Mouse (Mus musculus) embryonic stem cell, embryonic (primary cell): ENCODE results near the gene Gimap5.

Experiments used
- CTCF ChIA-PET, 4 experiments: fragments of 300-600 bp in 2 of 4; fragments of 350-600 bp in 2 of 4; sonication (Branson Sonifier 250); formaldehyde crosslinking; loops; one replicate each; lab custom pipeline; 2022; ENCODE audit warnings: inconsistent platforms in 2 of 4; lab: Charles Lee
- POLR2A ChIA-PET, 4 experiments: fragments of 300-600 bp in 2 of 4; fragments of 350-600 bp in 2 of 4; sonication (Branson Sonifier 250); formaldehyde crosslinking; loops; one replicate each; lab custom pipeline; 2022; ENCODE audit warnings: antibody characterized with exemption in 4 of 4, inconsistent platforms in 1 of 4; lab: Charles Lee

The Gimap5 gene

GRCm38 (mm10) chr6:48733660-48734059, 12.3 kb upstream of the Gimap5 start:
- ChIA-PET CTCF (interaction anchor here in 3 of 4 experiments (0.9 to 2.9 kb wide), 3 partner anchors 13 to 81 kb away, joined by 3 to 10 read pairs (median 4); partner anchors contain the start of gene Gimap5 (in 1 of the 3)), POLR2A (no interaction called here)

- CTCF ChIA-PET: interaction anchor here in 3 of 4 experiments (0.5 to 1.7 kb wide), 3 partner anchors 9 to 190 kb away, joined by 3 to 5 read pairs (median 3); partner anchors contain the start of genes Gimap3 (in 1 of the 3) and Gimap5 (in 1 of the 3)
- POLR2A ChIA-PET: no interaction called here
Observed at GRCm38 (mm10) chr6:48737053-48737452, 8.9 kb upstream of the Gimap5 start.

GRCm38 (mm10) chr6:48737688-48738087, 8.3 kb upstream of the Gimap5 start:
- ChIA-PET POLR2A (no interaction called here), CTCF (interaction anchor here in 1 of 4 experiments (1.1 kb wide), 1 partner anchor 9 kb away, joined by 3 read pairs; the partner anchor contains the start of gene Gimap5)

- ChIA-PET CTCF (interaction anchor here in 1 of 4 experiments (0.6 kb wide), 2 partner anchors 117 to 184 kb away, joined by 5 to 15 read pairs; no protein-coding TSS in a partner anchor), POLR2A (interaction anchor here in 1 of 4 experiments (0.6 kb wide), 1 partner anchor 121 kb away, joined by 3 read pairs; no protein-coding TSS in a partner anchor)
Observed at GRCm38 (mm10) chr6:48738961-48739779, 6.8 kb upstream of the Gimap5 start, which contains the start of gene Gimap1. Gene Gimap1, plus strand, starts transcription at chr6:48739054.

- POLR2A ChIA-PET: interaction anchor here in 1 of 4 experiments (0.6 kb wide), 1 partner anchor 121 kb away, joined by 3 read pairs; no protein-coding TSS in a partner anchor
- CTCF ChIA-PET: interaction anchor here in 1 of 4 experiments (0.6 kb wide), 1 partner anchor 117 kb away, joined by 5 read pairs; no protein-coding TSS in a partner anchor
Observed at GRCm38 (mm10) chr6:48739780-48740055, 6.3 kb upstream of the Gimap5 start.

GRCm38 (mm10) chr6:48740501-48741169, 5.4 kb upstream of the Gimap5 start:
- ChIA-PET CTCF (interaction anchor here (0.5 to 1.7 kb wide), 5 partner anchors 74 to 301 kb away, joined by 3 to 8 read pairs (median 5); partner anchors contain the start of gene Gimap8 (in 1 of the 4)), POLR2A (interaction anchor here in 3 of 4 experiments (0.6 to 1.4 kb wide), 6 partner anchors 8 to 627 kb away, joined by 3 to 4 read pairs (median 3); partner anchors contain the start of gene Fam221a (in 1 of the 3))

- CTCF ChIA-PET: interaction anchor here (0.5 to 1.7 kb wide), 7 partner anchors 9 to 300 kb away, joined by 3 to 6 read pairs (median 5); partner anchors contain the start of gene Gimap8 (in 1 of the 4)
- POLR2A ChIA-PET: interaction anchor here in 3 of 4 experiments (0.6 to 1.4 kb wide), 8 partner anchors 9 to 626 kb away, joined by 3 to 4 read pairs (median 3); partner anchors contain the start of genes Fam221a (in 1 of the 3) and Gimap3 (in 1 of the 3)
Observed at GRCm38 (mm10) chr6:48741273-48741672, 4.7 kb upstream of the Gimap5 start.

- POLR2A ChIA-PET: interaction anchor here in 2 of 4 experiments (0.9 to 1.4 kb wide), 5 partner anchors 9 to 29 kb away, joined by 3 to 4 read pairs (median 3); partner anchors contain the start of gene Gimap3 (in 1 of the 2)
- CTCF ChIA-PET: interaction anchor here (0.5 to 1.7 kb wide), 8 partner anchors 9 to 195 kb away, joined by 3 to 6 read pairs (median 4); partner anchors contain the start of genes Gimap3 (in 1 of the 4) and Gimap8 (in 1 of the 4)
Observed at GRCm38 (mm10) chr6:48741711-48742206, 4.2 kb upstream of the Gimap5 start.

GRCm38 (mm10) chr6:48742422-48743351, 3.3 kb upstream of the Gimap5 start:
- ChIA-PET POLR2A (interaction anchor here in 2 of 4 experiments (0.6 to 1.4 kb wide), 7 partner anchors 16 to 468 kb away, joined by 3 read pairs; partner anchors contain the start of gene Gimap3 (in 1 of the 2)), CTCF (interaction anchor here in 3 of 4 experiments (0.5 to 1.7 kb wide), 9 partner anchors 9 to 715 kb away, joined by 3 to 6 read pairs (median 4); partner anchors contain the start of genes Gimap3 (in 1 of the 3) and Gimap8 (in 1 of the 3))

GRCm38 (mm10) chr6:48745490-48745889, 507 bp upstream of the Gimap5 start:
- ChIA-PET POLR2A (interaction anchor here in 2 of 4 experiments (0.7 to 1.0 kb wide), 4 partner anchors 17 to 164 kb away, joined by 3 to 4 read pairs (median 4); no protein-coding TSS in a partner anchor), CTCF (interaction anchor here (0.6 to 2.3 kb wide), 6 partner anchors 15 to 1304 kb away, joined by 3 to 10 read pairs (median 4); no protein-coding TSS in a partner anchor)

GRCm38 (mm10) chr6:48747091-48747966, 1.3 kb downstream of the Gimap5 start:
- POLR2A ChIA-PET: no interaction called here
- CTCF ChIA-PET: interaction anchor here (0.6 to 2.3 kb wide), 11 partner anchors 10 to 645 kb away, joined by 3 to 10 read pairs (median 4); partner anchors contain the start of gene Gimap3 (in 1 of the 4)

- CTCF ChIA-PET: interaction anchor here in 3 of 4 experiments (0.6 to 1.8 kb wide), 3 partner anchors 54 to 117 kb away, joined by 3 to 7 read pairs (median 7); partner anchors contain the start of gene Gimap8 (in 1 of the 3)
- POLR2A ChIA-PET: interaction anchor here in 1 of 4 experiments (0.6 to 0.8 kb wide), 2 partner anchors 10 to 170 kb away, joined by 4 to 6 read pairs; partner anchors contain the start of genes Gm44965 and Repin1
Observed at GRCm38 (mm10) chr6:48763567-48764270, 17.7 kb downstream of the Gimap5 start.

GRCm38 (mm10) chr6:48764496-48764895, 18.5 kb downstream of the Gimap5 start:
- CTCF ChIA-PET: interaction anchor here in 1 of 4 experiments (0.7 kb wide), 1 partner anchor 53 kb away, joined by 3 read pairs; no protein-coding TSS in a partner anchor
- POLR2A ChIA-PET: interaction anchor here in 1 of 4 experiments (0.8 kb wide), 1 partner anchor 9 kb away, joined by 6 read pairs; no protein-coding TSS in a partner anchor

GRCm38 (mm10) chr6:48768178-48768869, 22.3 kb downstream of the Gimap5 start:
- POLR2A ChIA-PET: interaction anchor here in 2 of 4 experiments (0.8 to 1.0 kb wide), 2 partner anchors 25 to 128 kb away, joined by 3 read pairs; no protein-coding TSS in a partner anchor
- CTCF ChIA-PET: interaction anchor here in 2 of 4 experiments (0.9 to 1.0 kb wide), 2 partner anchors 121 to 122 kb away, joined by 3 to 6 read pairs; partner anchors contain the start of gene Gimap8 (in 1 of the 2)
